Mouse (Mus musculus) myocyte (in vitro differentiated cells): ENCODE data around the gene Pdss1.

Experiments
- POLR2A ChIP-seq: IDR thresholded peaks from one replicate; pipeline ENCODE4 v1.6.1; 2011; ENCODE audit warnings: low read depth, mild to moderate bottlenecking, control low read depth, moderate library complexity; ENCODE audit not compliant: insufficient read length
- POLR2AphosphoS2 ChIP-seq: IDR thresholded peaks from one replicate; pipeline ENCODE4 v1.6.1; 2011; ENCODE audit warnings: low read depth, control low read depth; ENCODE audit not compliant: insufficient read length

DNA sequence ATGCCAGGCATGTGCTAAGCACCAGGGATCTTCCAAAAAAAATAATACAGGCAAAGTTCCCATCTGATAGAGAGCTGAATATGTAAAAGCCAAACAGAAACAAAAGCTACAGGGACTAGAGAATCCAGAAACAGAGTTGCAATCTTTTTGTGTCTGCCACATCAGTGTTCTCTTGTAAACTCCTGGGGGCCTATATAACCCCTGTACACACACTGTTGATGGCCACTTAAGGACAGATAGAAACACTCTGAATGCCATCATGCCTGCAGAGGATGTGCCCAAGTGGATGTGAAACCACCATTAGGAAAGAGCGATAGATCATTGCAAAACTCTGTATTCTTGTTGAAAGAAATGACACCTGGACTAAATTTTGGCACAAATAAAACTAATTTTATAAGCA is 29.5 kb upstream of the Pdss1 start:
- TF ChIP-seq POLR2A = no peak
- TF ChIP-seq POLR2AphosphoS2 = no peak
